Mouse (Mus musculus): ENCODE results near the gene Prkcd.

GRCm38 (mm10) chr14:30557730-30558129 lies 68.3 kb downstream of the Prkcd start:
- TF ChIP-seq CTCF (IDR thresholded peaks at IDR 0.05; ENCODE audit: low read depth) (no peak), EP300 (IDR thresholded peaks at IDR 0.05; ENCODE audit: low read depth) (no peak)

Measured in heart, postnatal 0 days (tissue).